Mouse (Mus musculus) heart, adult 2 months (tissue): ENCODE results near the gene Cd3eap. TPM values are rescaled to one million over a fixed set of nuclear protein-coding genes. Genes with fewer than 3 reads are reported as not detected.
A peak's percentile ranks its signal among the peaks of the same experiment; 100 is the strongest.

Experiments
- DNase-seq, 2 experiments: peaks; one replicate each; pipeline ENCODE4 v3.0.0; 2021
- H3K27ac ChIP-seq: fragments of 200-600 bp; 2 replicates; pipeline ENCODE4 v1.8.1; 2022
- H3K27me3 ChIP-seq: fragments of 200-500 bp; 2 replicates; pipeline ENCODE4 v1.6.1; 2012; ENCODE audit warnings: mild to moderate bottlenecking, low read length, inconsistent platforms, mixed read lengths; ENCODE audit not compliant: control insufficient read depth, insufficient read depth
- H3K36me3 ChIP-seq: fragments of 200-500 bp; 2 replicates; pipeline ENCODE4 v1.6.1; 2012; ENCODE audit warnings: low read length, inconsistent platforms; ENCODE audit not compliant: control insufficient read depth, insufficient read depth
- H3K4me1 ChIP-seq: fragments of 200-500 bp; 2 replicates; pipeline ENCODE4 v1.6.1; 2011; ENCODE audit warnings: low read length; ENCODE audit not compliant: control insufficient read depth, insufficient read depth
- H3K4me3 ChIP-seq: fragments of 200-600 bp; 2 replicates; pipeline ENCODE4 v1.8.1; 2022
- H3K79me2 ChIP-seq: fragments of 200-500 bp; replicated peaks from 2 replicates; pipeline ENCODE4 v1.6.1; 2012; ENCODE audit warnings: mild to moderate bottlenecking, inconsistent platforms, low read length, moderate library complexity, mixed read lengths; ENCODE audit not compliant: control insufficient read depth, insufficient read depth
- H3K9ac ChIP-seq: fragments of 200-500 bp; 2 replicates; pipeline ENCODE4 v1.6.1; 2012; ENCODE audit warnings: low read depth, mild to moderate bottlenecking, control low read depth, inconsistent platforms, low read length, mixed read lengths
- CTCF ChIP-seq: fragments of 200-600 bp; IDR thresholded peaks from 2 replicates; pipeline ENCODE4 v1.8.1; 2022; ENCODE audit warnings: antibody characterized with exemption, mild to moderate bottlenecking, moderate library complexity
- EP300 ChIP-seq: fragments of 200-500 bp; IDR thresholded peaks from 2 replicates; pipeline ENCODE4 v1.6.1; 2011; ENCODE audit warnings: low read depth, low read length, control low read depth; ENCODE audit not compliant: insufficient read depth
- POLR2A ChIP-seq: fragments of 200-500 bp; IDR thresholded peaks from 2 replicates; pipeline ENCODE4 v1.6.1; 2011; ENCODE audit warnings: mild to moderate bottlenecking, low read depth, low read length, control low read depth; ENCODE audit not compliant: insufficient read depth
- WGBS: fragments of 180-500 bp; shearing (Covaris S2); methylation state at CpG from one replicate; pipeline ENCODE4 v1.1.7; 2018; 5-methylcytosine and 5-hydroxymethylcytosine counted together
- intact Hi-C: fragments of 180-260 bp; cut with DNase I; formaldehyde crosslinking; loops from one replicate; pipeline ENCODE4 v1.15.1; 2025
- polyA plus RNA-seq: library from polyadenylated mRNA; depleted of rRNA; stranded (reverse); fragments of >200 nt; gene quantifications from 2 replicates; pipeline ENCODE4 v1.2.3, GENCODE M21; 2012
- total RNA-seq, 2 experiments: library from RNA; stranded (reverse); gene quantifications; 2 replicates each; pipeline ENCODE4 v1.2.3; 2021

The Cd3eap gene
- total and polyA plus RNA-seq, 3 experiments: 4.7 to 9.7 (median 9.3) TPM

DNA sequence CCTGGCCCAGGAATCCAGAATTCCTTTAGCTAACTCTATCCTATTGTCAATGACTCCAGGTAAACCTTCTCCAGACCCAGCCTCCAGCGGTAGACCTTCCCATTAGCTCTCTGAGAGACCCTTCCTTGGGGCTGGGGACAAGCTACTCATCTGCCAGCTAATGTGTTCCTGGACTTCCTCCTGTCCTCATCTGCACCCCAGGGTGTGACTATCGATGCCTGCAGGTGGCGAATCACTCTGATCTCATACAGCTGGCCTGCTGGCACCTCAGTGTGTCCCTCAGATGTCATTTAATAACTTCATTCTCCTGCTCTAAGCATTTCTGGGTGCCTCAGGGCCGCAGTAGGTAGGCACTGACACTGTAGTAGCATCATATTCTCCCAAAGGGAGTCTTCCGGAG, 31.5 kb downstream of the Cd3eap start:
- Histone ChIP-seq H3K36me3 (no peaks in the 10 kb centered on the region), H3K4me3 (no peak overlapping the region), H3K79me2 (no peaks in the 10 kb centered on the region), H3K9ac (no peak overlapping the region), H3K27me3 (no peaks in the 10 kb centered on the region), H3K4me1 (peaks cover 8% of the 10 kb centered on the region), H3K27ac (peak overlapping the region; percentile 89)
- TF ChIP-seq POLR2A (no peak), CTCF (no peak), EP300 (no peak)
- DNase-seq: no peak
- intact Hi-C loops: no loop called here
- 60% methylated on average over 5 of the region's 5 CpGs for WGBS

- TF ChIP-seq POLR2A: peak; percentile 72
- TF ChIP-seq CTCF: no peak
- peak; percentile 97 for TF ChIP-seq EP300
- Histone ChIP-seq H3K9ac (peak overlapping the region; percentile 67; the same call in 1 of the 2 replicates), H3K4me1 (peaks cover 8% of the 10 kb centered on the region), H3K79me2 (no peaks in the 10 kb centered on the region), H3K27me3 (no peaks in the 10 kb centered on the region), H3K27ac (peak overlapping the region; percentile 89), H3K4me3 (peak overlapping the region; percentile 46), H3K36me3 (no peaks in the 10 kb centered on the region)
- WGBS: under 1% methylated on average over 22 of the region's 22 CpGs
- DNase-seq: peak; percentile 90 to 96
- intact Hi-C loops: no loop called here
Observed at GRCm38 (mm10) chr7:19327128-19327527, 32.2 kb downstream of the Cd3eap start.

DNA sequence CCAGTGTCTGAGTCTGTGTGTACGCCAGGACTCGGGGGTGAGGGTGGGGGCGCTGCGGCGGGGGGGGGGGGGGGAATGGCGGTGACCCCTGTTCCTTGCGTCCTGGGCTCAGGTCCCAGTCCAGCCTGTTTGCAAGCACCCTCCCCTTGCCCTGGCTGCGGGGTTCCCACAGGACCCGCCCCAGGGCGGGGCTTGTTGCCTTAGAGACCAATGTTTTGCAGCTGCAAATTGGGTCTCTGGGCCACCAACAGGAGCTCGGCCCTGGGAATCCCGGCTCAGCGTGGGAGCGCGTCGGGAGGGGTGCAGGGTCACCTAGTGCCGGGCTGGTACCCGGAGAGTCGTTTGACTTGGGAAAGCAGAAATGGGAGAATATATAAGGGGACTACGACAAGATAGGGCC, 32.9 kb downstream of the Cd3eap start:
- DNase-seq: peak; percentile 95 to 97
- TF ChIP-seq EP300: no peak
- peak; percentile 26 for TF ChIP-seq CTCF
- no peak for TF ChIP-seq POLR2A
- peak overlapping the region; percentile 67 for H3K9ac ChIP-seq
- WGBS: 1% methylated on average over 19 of the region's 20 CpGs
- peak overlapping the region; percentile 46 for H3K4me3 ChIP-seq
- H3K27me3 ChIP-seq: no peaks in the 10 kb centered on the region
- no peaks in the 10 kb centered on the region for H3K36me3 ChIP-seq
- no peaks in the 10 kb centered on the region for H3K79me2 ChIP-seq
- peak overlapping the region; percentile 89 for H3K27ac ChIP-seq
- H3K4me1 ChIP-seq: peaks cover 8% of the 10 kb centered on the region
- intact Hi-C loops: no loop called here

DNA sequence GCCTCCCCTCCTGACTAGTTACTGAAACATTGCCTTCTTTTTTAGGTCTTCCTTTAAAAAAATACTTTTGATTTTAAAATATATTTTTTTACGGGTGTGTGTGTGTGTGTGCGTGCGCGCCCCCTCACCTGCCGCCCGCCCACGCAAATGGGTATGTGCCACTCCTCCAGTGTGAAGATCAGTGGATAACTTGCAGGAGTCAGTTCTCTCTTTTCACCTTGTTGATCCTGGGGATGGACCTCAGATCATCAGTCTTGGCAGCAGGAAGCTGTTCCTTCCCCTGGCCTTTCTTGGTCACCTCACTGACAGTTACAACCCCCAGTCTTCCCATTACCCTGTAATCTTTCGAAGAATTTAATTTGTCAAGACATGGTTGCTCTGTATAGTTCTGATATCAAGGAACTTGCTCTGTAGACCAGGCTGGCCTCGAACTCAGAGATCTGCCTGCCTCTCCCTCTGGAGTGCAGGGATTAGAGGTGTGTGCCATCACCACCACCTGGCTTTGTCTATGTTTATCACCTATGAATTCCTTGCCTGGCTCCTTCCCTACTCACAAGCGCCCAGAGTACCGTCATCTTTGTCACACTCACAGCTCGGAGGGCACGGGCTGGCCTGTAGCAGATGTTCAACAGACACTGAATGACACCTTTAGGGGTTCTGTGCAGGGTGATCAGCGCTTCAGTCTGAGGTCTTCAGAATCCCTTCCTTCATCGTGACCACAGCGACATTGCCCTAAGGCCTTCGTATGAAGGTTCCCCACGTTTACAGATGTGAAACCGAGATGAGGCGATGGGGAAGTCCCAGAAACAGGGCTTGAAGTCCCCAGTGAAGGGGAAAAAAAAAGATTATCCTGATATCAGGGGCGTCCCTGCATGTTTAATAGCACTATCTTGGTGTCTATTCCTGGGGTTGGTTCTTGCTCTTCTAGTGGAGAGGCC, 33.8 kb downstream of the Cd3eap start:
- peaks cover 8% of the 10 kb centered on the region for H3K4me1 ChIP-seq
- 62% methylated on average over 21 of the region's 21 CpGs for WGBS
- no peak overlapping the region for H3K4me3 ChIP-seq
- H3K27me3 ChIP-seq: no peaks in the 10 kb centered on the region
- DNase-seq: no peak
- no peaks in the 10 kb centered on the region for H3K36me3 ChIP-seq
- H3K9ac ChIP-seq: no peak overlapping the region
- TF ChIP-seq EP300 (no peak), CTCF (no peak), POLR2A (no peak)
- H3K27ac ChIP-seq: peak overlapping the region; percentile 89
- intact Hi-C loops: no loop called here
- no peaks in the 10 kb centered on the region for H3K79me2 ChIP-seq

DNA sequence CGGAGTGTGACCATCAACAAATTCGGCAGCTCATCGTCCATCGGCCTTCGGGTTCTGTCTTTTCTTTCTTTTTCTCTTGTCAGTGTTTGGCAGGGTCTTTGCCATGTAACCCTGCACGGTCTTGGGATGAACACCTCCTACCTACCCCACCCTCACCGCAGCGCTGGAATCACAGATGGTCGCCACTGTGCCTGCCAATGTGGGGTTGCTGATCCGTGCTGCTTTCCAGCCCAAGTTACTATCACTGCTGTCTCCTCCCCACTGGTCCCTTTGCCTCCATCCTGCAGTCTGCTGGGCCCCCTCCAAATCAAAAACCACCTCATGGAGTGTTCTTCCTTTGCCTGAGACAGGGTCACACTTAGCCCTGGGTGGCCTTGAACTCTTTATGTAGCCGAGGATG, 35.1 kb downstream of the Cd3eap start:
- 83% methylated on average over 11 of the region's 11 CpGs for WGBS
- no peak overlapping the region for H3K27ac ChIP-seq
- H3K4me3 ChIP-seq: no peak overlapping the region
- H3K9ac ChIP-seq: no peak overlapping the region
- no peaks in the 10 kb centered on the region for H3K36me3 ChIP-seq
- intact Hi-C loops: no loop called here
- H3K4me1 ChIP-seq: peaks cover 12% of the 10 kb centered on the region
- no peaks in the 10 kb centered on the region for H3K27me3 ChIP-seq
- TF ChIP-seq EP300 (no peak), CTCF (no peak), POLR2A (no peak)
- DNase-seq: no peak
- no peaks in the 10 kb centered on the region for H3K79me2 ChIP-seq

GRCm38 (mm10) chr7:19322489-19322888, 36.8 kb downstream of the Cd3eap start:
- Histone ChIP-seq H3K79me2 (no peaks in the 10 kb centered on the region), H3K9ac (no peak overlapping the region), H3K4me1 (peaks cover 10% of the 10 kb centered on the region), H3K27ac (no peak overlapping the region), H3K4me3 (no peak overlapping the region), H3K27me3 (no peaks in the 10 kb centered on the region), H3K36me3 (no peaks in the 10 kb centered on the region)
- no peak for TF ChIP-seq EP300
- no peak for TF ChIP-seq CTCF
- TF ChIP-seq POLR2A: no peak
- intact Hi-C loops: no loop called here
- 56% methylated on average over 9 of the region's 9 CpGs for WGBS
- DNase-seq: no peak
